Comparison of ENCODE assay signal across 13 mouse cellular contexts in the genomic region with DNA sequence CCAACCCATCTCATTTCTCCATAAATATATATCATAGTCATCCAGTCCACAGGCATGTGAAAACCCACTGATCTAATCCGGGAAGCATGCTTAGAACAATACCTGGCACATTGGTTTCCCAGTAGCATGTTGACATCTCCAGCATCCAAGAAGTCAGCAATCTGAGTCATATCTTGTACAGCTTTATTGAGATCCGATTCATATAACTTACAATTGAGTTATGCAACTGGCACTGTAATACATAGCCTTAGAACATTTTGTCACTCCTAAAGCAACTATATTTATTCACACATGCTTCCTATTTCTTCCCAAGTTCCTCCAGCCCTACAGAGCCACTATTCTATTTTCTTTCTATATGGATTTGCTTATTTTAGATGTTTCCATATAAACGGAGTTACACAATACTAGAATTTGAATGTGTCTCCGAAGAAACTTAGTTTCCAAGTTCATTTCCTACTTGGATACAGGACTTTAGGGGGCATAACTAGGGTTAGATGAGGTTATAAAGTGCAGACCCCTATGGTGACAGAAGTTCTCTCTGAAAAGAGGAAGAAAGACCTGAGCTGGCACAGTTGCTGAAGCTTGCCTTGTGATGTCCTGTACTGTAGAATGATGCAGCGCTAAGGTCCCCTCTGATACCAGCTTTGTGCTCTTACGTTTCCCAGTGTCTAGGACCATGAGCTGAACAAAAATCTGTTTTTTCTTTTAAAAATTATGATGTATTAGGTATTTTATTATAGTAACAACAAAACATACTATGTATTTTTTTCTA.
"Had no signal": no experiment of that assay in that cellular context is flagged by ENCODE, and none has a peak within 500 bp of the region (broad histone marks: within the 10 kb centered on the region; RNA-seq: fewer than 3 reads in every experiment).

No protein-coding gene starts in this region.

- H3K27ac ChIP-seq: limb, embryonic 15.5 days; liver, embryonic 12.5 days; lung, embryonic 15.5 days; midbrain, embryonic 10.5 days; midbrain, embryonic 15.5 days; neural tube, embryonic 13.5 days had no signal

- ATAC-seq: intestine, embryonic 16.5 days; liver, embryonic 12.5 days; midbrain, embryonic 15.5 days had no signal

- DNase-seq: kidney, adult 8-10 months; kidney, postnatal 25 days; layer of hippocampus, postnatal 36 days; lung, postnatal 36 days; retina, postnatal 1 day; thymus, postnatal 4 days had no signal

- H3K36me3 ChIP-seq: limb, embryonic 15.5 days; lung, embryonic 15.5 days; midbrain, embryonic 10.5 days; midbrain, embryonic 15.5 days; neural tube, embryonic 13.5 days had no signal

- H3K27me3 ChIP-seq: limb, embryonic 15.5 days; liver, embryonic 12.5 days; lung, embryonic 15.5 days; midbrain, embryonic 15.5 days; neural tube, embryonic 13.5 days had no signal

- H3K9ac ChIP-seq: limb, embryonic 15.5 days; liver, embryonic 12.5 days; lung, embryonic 15.5 days; midbrain, embryonic 15.5 days; neural tube, embryonic 13.5 days had no signal

- H3K9me3 ChIP-seq: limb, embryonic 15.5 days; liver, embryonic 12.5 days; lung, embryonic 15.5 days; midbrain, embryonic 10.5 days; midbrain, embryonic 15.5 days; neural tube, embryonic 13.5 days had no signal

- H3K4me2 ChIP-seq: limb, embryonic 15.5 days; liver, embryonic 12.5 days; lung, embryonic 15.5 days; midbrain, embryonic 15.5 days; neural tube, embryonic 13.5 days had no signal

- H3K4me1 ChIP-seq: limb, embryonic 15.5 days; lung, embryonic 15.5 days; midbrain, embryonic 10.5 days; midbrain, embryonic 15.5 days; neural tube, embryonic 13.5 days had no signal

- H3K4me3 ChIP-seq: limb, embryonic 15.5 days; liver, embryonic 12.5 days; lung, embryonic 15.5 days; midbrain, embryonic 10.5 days; midbrain, embryonic 15.5 days; neural tube, embryonic 13.5 days had no signal
